Mouse (Mus musculus): ENCODE measurements around the gene Cnih1. TPM values are rescaled to one million over a fixed set of nuclear protein-coding genes. Genes with fewer than 3 reads are reported as not detected.
A peak's percentile ranks its signal among the peaks of the same experiment; 100 is the strongest.
"Not testable (repeated sequence)": the region's sequence is repeated elsewhere in the genome, so short reads cannot be mapped to it uniquely, and the experiment has no call there.

Gene Cnih1
- total RNA-seq (2021) = 10 to 100 TPM; 69.5 to 82.7 TPM

GRCm38 (mm10) chr14:46787787-46788504 is at the start of gene Cnih1:
Cnih1 (minus strand) TSS chr14:46788411.
- peak; percentile 86 to 91 for DNase-seq (ENCODE audit: extremely low spot score in 1 of 2, low spot score in 1 of 2)

DNA sequence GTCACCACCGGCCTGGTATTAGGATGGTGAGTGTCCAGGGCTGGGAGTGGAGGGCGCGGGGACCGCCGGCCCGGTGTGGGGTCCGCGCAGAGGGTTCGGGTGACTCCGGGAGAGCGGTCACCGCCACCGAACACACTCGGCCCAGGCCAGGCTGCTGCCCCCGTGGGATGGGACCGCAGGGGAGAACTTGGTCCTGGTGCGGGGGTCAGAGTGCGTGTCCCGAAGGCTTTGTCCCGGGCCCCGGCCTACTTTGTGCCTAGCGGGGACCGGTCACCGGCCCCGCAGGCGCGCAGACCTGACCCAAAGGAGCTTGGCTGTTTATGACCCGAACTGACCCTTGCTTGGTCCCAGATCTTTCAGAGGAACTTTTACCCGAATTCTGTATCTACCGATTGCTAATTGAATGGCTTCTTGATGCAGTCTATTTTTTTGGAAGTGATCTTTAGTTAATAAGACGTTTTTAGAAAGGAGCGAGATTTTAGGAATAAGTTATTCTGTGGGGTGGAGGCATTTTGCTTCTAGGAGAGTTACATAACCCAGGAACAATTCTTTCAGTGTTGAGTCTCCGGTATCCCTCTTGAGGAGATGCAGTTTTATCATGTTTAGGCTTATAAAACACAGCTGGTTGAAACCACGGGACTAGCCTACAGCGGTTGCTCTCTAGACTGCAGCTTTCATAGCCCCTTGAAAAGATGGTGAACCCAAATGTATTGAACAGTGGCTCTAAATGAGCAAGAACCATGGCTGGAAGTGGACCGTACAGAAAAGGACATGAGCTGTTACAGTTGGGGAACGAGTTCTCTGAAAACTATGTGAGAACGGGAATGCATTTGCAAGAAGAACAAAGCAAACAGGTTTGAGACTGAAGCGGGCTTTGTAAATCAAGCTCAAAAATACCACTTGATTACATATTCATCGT is 44.4 kb upstream of the Cnih1 start:
- no peak for DNase-seq (ENCODE audit: extremely low spot score in 1 of 2, low spot score in 1 of 2)

GRCm38 (mm10) chr14:46831837-46832333 is 43.7 kb upstream of the Cnih1 start, which contains the start of gene Cgrrf1:
Cgrrf1 (plus strand) TSS chr14:46832125.
- DNase-seq (ENCODE audit: extremely low spot score in 1 of 2, low spot score in 1 of 2) = peak; percentile 83

DNA sequence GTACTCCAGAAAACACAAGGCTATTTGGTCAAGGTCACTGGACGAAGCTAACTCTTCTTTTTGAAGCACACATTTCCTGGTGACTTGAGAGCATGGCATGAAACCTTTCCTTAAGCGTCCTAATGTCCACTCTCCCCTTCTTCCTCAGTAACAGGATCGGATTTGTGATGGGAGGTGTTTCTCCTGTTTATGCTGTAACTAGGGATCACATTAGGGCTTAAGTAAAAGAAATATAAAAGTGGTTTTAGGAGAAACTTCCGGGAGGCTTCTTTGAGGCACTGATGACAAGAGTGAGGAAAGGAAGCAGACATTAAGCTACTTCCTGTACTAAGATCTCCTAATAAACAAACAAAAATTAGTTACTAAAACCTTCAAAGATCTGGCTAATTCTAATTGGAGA is 43.1 kb upstream of the Cnih1 start:
- DNase-seq (ENCODE audit: extremely low spot score in 1 of 2, low spot score in 1 of 2) = no peak

DNA sequence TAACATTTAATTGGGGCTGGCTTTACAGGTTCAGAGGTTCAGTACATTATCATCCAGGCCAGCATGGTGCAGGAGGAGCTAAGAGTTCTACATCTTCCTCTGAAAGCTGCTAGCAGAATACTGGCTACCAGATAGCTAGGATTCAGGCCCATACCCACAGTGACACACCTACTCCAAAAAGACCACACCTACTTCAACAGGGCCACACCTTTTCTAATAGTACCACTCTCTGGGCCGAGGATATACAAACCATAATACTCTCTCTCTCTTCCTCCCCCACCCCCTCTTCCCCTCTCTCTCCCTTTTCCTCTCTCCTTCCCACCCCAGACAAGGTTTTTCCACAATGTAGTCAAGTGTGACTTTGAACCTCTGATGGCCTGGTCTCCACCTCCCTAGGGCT is 39.2 kb upstream of the Cnih1 start:
- DNase-seq (ENCODE audit: extremely low spot score in 1 of 2, low spot score in 1 of 2) = no peak

GRCm38 (mm10) chr14:46823996-46824395 is 35.8 kb upstream of the Cnih1 start:
- DNase-seq (ENCODE audit: extremely low spot score in 1 of 2, low spot score in 1 of 2) = no peak

GRCm38 (mm10) chr14:46821873-46822716 is 33.9 kb upstream of the Cnih1 start, which contains the start of gene Gmfb:
Gmfb (minus strand) TSS chr14:46822242.
- peak; percentile 94 to 95 for DNase-seq (ENCODE audit: extremely low spot score in 1 of 2, low spot score in 1 of 2)

DNA sequence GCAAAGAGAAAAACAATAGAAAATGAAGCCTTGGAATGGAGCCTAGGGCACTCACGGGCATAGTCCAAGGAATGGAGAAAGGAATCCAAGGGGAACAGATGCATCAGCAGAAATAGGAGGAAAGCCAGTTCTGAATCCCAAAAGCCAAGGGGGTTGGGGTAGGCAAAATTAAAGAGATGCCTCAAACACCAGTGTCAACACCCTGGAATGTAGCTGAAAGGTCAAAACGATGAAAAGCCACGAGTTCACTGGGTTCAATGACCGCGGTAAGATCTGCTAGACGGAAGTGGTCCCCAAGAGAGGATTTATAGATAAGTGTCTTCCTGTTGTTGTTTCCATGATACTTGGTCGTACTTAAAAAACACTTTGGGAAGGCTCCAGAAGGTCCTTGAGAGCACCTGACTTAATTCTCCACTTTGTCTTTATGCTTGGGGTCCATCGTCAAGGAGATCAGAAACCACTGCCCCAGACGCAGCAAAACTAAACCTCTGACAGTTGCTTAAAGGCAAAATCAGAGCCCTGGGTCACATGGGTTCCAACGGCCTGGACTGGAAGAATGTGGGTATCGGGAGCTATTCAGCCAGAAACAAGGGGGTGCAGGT is 33.2 kb upstream of the Cnih1 start:
- no peak for DNase-seq (ENCODE audit: extremely low spot score in 1 of 2, low spot score in 1 of 2)

- DNase-seq (ENCODE audit: extremely low spot score in 1 of 2, low spot score in 1 of 2) = not testable (repeated sequence)
Observed at GRCm38 (mm10) chr14:46819961-46820360, 31.8 kb upstream of the Cnih1 start.

- no peak for DNase-seq (ENCODE audit: extremely low spot score in 1 of 2, low spot score in 1 of 2)
Observed at GRCm38 (mm10) chr14:46818743-46819142, 30.5 kb upstream of the Cnih1 start.

DNA sequence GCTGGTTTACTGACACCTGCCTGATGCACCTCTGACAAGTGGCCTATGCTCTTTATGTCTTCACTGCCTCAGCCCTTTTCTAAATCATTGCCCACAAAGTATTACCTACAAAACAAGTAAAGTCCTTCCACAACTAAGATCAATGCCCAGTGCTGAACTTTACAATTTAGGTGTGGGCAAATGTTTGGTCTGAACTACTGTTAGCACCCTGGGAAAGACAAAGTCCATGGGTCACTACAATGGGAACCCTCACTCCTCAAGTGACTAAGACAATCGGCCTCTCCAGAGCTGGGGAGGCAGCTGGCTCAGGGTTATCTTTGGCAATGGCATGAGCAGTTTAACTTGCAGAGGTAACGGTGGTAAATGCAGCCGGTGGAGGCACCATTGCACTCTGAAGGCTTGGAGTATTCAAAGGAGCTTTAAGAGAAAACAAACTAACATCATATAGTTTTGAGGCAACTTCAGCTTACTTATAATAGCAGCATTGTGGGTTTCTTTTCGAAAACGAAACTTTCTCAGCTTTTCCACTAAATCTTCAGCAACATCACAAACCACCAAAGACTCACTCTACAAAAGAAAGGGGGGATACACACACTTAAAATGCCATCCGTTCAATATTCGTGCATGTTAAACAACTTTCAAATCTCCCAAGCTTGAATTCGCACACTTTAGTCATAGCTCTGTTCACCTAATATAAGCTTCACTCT is 28.9 kb upstream of the Cnih1 start:
- no peak for DNase-seq (ENCODE audit: extremely low spot score in 1 of 2, low spot score in 1 of 2)

DNA sequence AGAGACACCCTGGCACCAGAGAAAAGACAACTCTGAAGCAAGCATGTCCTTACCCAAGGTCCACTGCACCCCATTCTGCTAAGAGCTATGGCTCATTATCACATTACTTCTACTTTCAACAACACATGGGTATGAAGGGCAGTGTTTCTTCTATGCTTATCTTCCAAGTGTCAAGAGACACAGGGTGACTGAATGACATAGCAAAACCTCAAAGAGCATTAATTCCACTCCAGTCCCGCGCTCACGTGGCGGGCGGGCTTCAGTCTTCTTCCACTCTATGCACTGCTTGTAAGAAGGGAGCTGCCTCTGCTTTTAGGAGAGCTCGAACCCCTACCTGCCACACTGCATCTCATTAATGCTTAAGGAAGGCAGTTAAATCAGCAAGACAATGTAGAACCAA is 27.4 kb upstream of the Cnih1 start:
- no peak for DNase-seq (ENCODE audit: extremely low spot score in 1 of 2, low spot score in 1 of 2)

DNA sequence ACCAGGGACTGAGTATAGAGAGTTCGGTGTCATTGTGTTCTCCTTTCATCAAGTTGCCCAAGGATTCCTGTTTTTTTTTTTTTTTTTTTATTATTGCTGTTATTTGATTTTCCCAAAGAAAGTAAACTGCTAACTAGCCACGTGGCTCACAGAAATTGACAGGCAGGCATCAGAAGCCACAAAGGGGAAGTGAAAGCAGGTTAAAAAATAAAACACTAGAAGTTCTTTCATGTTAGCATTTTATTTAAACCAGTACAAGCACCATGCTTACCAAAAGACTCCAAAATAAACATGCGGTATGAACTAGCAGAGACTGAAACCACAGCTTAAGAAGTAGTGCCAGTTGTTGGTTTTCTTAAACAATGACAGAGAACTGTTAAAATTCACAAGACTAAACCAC is 19.7 kb upstream of the Cnih1 start:
- no peak for DNase-seq (ENCODE audit: extremely low spot score in 1 of 2, low spot score in 1 of 2)

DNA sequence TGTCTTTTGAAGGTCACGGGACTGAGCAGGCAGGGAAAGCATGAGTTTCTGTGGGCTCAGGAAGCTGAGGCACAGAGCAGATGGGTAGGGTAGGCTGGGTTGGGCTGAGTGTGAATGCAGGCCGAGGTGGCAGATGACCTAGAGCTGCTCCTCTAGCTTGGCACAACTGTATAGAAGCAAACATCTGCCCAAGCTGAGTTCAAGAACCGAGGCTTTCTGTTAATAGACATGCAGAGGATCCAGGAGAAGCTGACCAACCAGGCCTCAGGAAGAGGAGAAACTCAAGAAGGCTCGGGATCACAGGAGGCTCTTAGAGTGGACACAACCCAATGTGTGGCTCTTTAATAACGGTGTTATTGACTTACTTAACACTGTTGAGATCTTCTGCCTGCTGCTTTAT is 18.0 kb upstream of the Cnih1 start:
- DNase-seq (ENCODE audit: extremely low spot score in 1 of 2, low spot score in 1 of 2) = no peak

DNA sequence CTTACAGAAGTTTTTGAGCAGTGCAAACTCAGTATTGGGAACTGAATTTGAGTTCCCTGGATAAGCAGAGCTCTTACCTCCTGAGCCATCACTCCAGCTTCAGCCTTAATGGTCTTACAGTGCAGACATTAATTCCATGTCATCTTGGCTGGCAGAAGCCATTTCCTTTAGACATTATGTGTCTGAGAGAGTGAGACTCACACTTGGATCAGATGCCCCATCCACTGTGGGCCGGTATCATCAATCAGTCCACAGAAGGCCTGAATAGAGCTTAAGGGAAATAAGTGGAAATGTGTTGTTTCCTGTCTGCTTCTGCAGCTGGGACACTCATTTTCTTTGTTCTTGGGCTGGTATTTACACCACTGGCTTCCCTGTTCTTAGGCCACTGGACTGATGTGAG is 15.6 kb upstream of the Cnih1 start:
- DNase-seq (ENCODE audit: extremely low spot score in 1 of 2, low spot score in 1 of 2) = no peak

- no peak for DNase-seq (ENCODE audit: extremely low spot score in 1 of 2, low spot score in 1 of 2)
Observed at GRCm38 (mm10) chr14:46803259-46803658, 15.0 kb upstream of the Cnih1 start.

DNA sequence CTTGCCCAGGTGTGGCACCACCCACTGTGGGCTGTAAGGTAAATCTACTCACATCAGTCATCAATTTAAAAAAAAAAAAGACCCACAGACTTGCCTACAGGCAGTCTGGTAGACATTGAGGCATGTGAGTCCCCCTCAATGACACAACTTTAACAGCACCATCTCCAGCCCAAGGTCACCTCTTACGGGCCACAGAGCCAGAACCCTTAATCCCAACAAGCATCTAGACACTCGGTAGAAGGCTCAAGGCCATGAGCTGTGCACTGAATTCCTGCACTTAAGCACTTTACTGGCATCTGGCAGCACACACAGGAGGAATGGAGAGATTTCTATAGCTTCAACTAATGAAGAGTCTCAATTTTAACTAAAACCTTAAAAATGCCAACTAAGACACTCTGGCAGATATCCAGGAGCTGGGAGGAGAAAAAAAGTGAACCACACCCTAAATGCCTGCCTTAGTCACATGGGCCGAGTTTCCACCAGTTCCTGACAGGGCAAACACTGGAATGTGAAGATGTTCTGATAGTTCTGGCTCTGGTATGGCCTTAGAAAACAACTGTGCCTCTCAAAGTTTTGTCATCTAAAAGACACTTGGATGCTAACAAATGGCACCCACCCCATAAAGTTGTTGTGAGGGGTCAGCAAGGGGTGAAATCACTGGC is 12.6 kb upstream of the Cnih1 start:
- no peak for DNase-seq (ENCODE audit: extremely low spot score in 1 of 2, low spot score in 1 of 2)

DNA sequence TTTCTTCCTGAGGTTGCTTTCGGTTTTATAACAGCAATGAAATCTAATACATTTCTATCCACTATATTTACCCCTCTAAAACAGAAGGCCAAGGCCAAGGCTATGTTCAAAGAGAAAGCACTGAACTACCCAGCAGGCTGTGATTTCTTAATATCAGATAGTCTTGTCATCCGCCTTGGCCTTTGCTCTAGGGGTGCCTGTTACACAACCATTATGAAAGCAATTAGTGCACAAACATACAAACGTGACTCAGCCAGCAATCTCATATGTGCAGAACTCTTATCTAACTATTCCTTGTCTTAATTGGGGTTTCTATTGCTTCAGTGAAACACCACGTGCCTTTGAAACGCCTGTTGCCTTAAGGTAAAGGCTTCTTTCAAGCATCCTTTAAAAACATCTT is 5.9 kb upstream of the Cnih1 start:
- DNase-seq (ENCODE audit: extremely low spot score in 1 of 2, low spot score in 1 of 2) = no peak

DNA sequence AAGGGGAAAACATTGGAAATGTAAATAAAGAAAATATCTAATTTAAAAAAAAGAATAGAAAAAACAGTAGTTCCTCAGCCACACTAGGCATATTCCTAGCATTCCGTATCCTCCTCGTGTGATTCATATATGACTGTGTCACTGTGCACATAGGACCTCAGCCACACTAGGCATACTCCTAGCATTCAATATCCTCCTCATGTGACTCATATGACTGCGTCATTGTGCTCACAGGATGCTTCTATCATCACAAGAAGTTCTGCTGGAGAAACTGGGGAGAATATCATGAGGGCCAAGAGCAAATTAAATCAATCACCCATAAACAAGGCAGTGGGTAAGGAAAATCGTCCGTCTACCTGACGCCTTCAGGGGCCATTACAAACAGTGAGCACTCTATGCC is 2.5 kb upstream of the Cnih1 start:
- DNase-seq (ENCODE audit: extremely low spot score in 1 of 2, low spot score in 1 of 2) = no peak
